Mouse (Mus musculus) monocyte, adult 59 days (primary cell): ENCODE measurements around the gene Gabra3. TPM values are rescaled to one million over a fixed set of nuclear protein-coding genes. Genes with fewer than 3 reads are reported as not detected.

Experiments
- total RNA-seq, 2 experiments: library from RNA; stranded (reverse); gene quantifications; one replicate each; pipeline ENCODE4 v1.2.4; 2023

Gene Gabra3
- not detected for total RNA-seq

DNA sequence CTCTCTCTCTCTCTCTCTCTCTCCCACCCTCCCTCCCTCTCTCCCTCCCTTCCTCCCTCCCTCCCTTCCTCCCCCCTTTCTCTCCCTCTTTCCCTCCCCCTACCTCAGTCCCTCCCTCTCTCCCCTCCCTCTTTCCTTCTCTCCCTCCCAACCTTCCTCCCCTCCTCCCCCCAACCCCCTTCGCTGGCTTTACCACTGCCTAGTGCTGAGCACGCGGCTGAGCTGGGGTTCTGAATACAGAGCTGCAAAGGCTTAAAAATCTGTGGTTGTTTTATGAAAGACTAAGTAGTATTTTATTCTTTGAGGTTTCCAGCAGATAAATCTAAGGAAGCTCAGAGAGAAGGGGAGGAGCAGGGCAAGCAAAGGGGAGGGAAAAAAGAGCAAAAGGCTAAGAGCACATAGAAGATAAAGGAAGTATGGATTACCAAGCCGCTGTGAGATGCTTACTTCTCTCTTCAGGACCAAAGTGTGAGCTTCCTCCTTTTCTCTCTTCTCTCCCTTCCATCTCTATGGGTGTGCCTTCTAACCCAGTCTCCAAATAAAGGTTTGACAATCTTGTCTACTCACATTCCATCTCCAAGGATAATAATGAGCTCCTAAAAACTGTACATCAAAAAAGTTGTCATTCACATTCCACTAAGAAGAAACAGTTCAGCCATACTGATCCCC is at the start of gene Gabra3:
Gabra3 (minus strand) TSS at position 619 of the 669 bp plus-strand sequence.

GRCm38 (mm10) chrX:72386758-72387157 is 269.9 kb downstream of the Gabra3 start, which contains the start of gene Magea10:
Gene Magea10, minus strand, starts transcription at chrX:72386858.

Other genes starting within 250 kb of the Gabra3 start
- not detected for gene Gabrq, start 168.3 kb upstream of the Gabra3 start, total RNA-seq